Mouse (Mus musculus) CH12.LX (cell line): ENCODE data around the gene Gm10203. TPM values are rescaled to one million over a fixed set of nuclear protein-coding genes. Genes with fewer than 3 reads are reported as not detected.
"Not testable (repeated sequence)": the region's sequence is repeated elsewhere in the genome, so short reads cannot be mapped to it uniquely, and the experiment has no call there.

Source experiments
- DNase-seq: peaks from one replicate; pipeline ENCODE4 v3.0.0-alpha.2; 2013; ENCODE audit errors: extremely low read depth
- H3K27ac ChIP-seq: 2 replicates; pipeline ENCODE4 v1.5.1; 2012; ENCODE audit warnings: low read depth, mild to moderate bottlenecking, control low read depth, moderate library complexity; ENCODE audit not compliant: insufficient read depth
- H3K27me3 ChIP-seq: replicated peaks from 2 replicates; pipeline ENCODE3; 2012; ENCODE audit warnings: inconsistent platforms
- H3K36me3 ChIP-seq, 2 experiments: replicated peaks in 1 of 2; 2 replicates each; pipeline versions ENCODE3 to v1.6.1; 2012; ENCODE audit warnings: inconsistent platforms in 1 of 2, low read length in 1 of 2, mild to moderate bottlenecking in 1 of 2, mixed read lengths in 1 of 2, moderate library complexity in 1 of 2; ENCODE audit not compliant: control insufficient read depth in 1 of 2, insufficient read depth in 1 of 2
- H3K4me1 ChIP-seq, 2 experiments: 2 replicates each; pipeline ENCODE4 v1.6.1; 2012; ENCODE audit warnings: inconsistent platforms in 1 of 2, moderate library complexity in 1 of 2; ENCODE audit not compliant: insufficient read depth in 2 of 2, control insufficient read depth in 1 of 2
- H3K4me2 ChIP-seq: 2 replicates; pipeline ENCODE4 v1.6.1; 2012; ENCODE audit warnings: low read depth, mild to moderate bottlenecking, control low read depth; ENCODE audit not compliant: poor library complexity, insufficient read depth, severe bottlenecking
- H3K4me3 ChIP-seq, 3 experiments: fragments of 150-350 bp in 1 of 3; sonication (generic) in 1 of 3; replicated peaks in 1 of 3; 2 replicates each; pipeline versions ENCODE3 to v1.5.1; 2011 to 2012; ENCODE audit warnings: low read depth in 2 of 3, low read length in 2 of 3, mild to moderate bottlenecking in 2 of 3, moderate library complexity in 2 of 3, control low read depth in 1 of 3, improper control_type of control experiment in 1 of 3, inconsistent platforms in 1 of 3, mixed read lengths in 1 of 3; ENCODE audit not compliant: poor library complexity in 1 of 3
- H3K79me2 ChIP-seq: replicated peaks from 2 replicates; pipeline ENCODE4 v1.6.1; 2012; ENCODE audit warnings: mild to moderate bottlenecking, moderate library complexity; ENCODE audit not compliant: control insufficient read depth, poor library complexity, insufficient read depth, severe bottlenecking; ENCODE audit errors: extremely low read depth
- H3K9ac ChIP-seq: 2 replicates; pipeline ENCODE4 v1.6.1; 2012; ENCODE audit warnings: low read depth, mild to moderate bottlenecking, control low read depth, moderate library complexity; ENCODE audit not compliant: insufficient read depth
- H3K9me3 ChIP-seq: replicated peaks from 2 replicates; pipeline ENCODE3; 2012; ENCODE audit warnings: low read length, inconsistent platforms, mixed read lengths
- BHLHE40 ChIP-seq: IDR thresholded peaks from 2 replicates; pipeline ENCODE4 v1.6.1; 2011; ENCODE audit warnings: mild to moderate bottlenecking, low read depth, low read length, improper control_type of control experiment
- CHD1 ChIP-seq: IDR thresholded peaks from 2 replicates; pipeline ENCODE4 v1.6.1; 2012; ENCODE audit warnings: low read depth, low read length, improper control_type of control experiment, inconsistent platforms
- CHD2 ChIP-seq: IDR thresholded peaks from 2 replicates; pipeline ENCODE4 v1.6.1; 2011; ENCODE audit warnings: low read length, improper control_type of control experiment
- CTCF ChIP-seq, 2 experiments: IDR thresholded peaks in 1 of 2; conservative IDR thresholded peaks in 1 of 2; 2 replicates each; pipeline ENCODE4 v1.5.1; 2011 to 2012; ENCODE audit warnings: low read depth in 2 of 2, low read length in 2 of 2, improper control_type of control experiment in 1 of 2, inconsistent platforms in 1 of 2, mild to moderate bottlenecking in 1 of 2, moderate library complexity in 1 of 2
- E2F4 ChIP-seq: IDR thresholded peaks from 2 replicates; pipeline ENCODE4 v1.6.1; 2011; ENCODE audit warnings: low read depth, low read length, improper control_type of control experiment; ENCODE audit not compliant: insufficient replicate concordance
- ELF1 ChIP-seq: IDR thresholded peaks from 2 replicates; pipeline ENCODE4 v1.6.1; 2014; ENCODE audit warnings: low read depth, mild to moderate bottlenecking, inconsistent platforms, low read length, improper control_type of control experiment
- ETS1 ChIP-seq: conservative IDR thresholded peaks from 2 replicates; pipeline ENCODE4 v1.6.1; 2012; ENCODE audit warnings: low read depth, mild to moderate bottlenecking, inconsistent platforms, low read length, improper control_type of control experiment, moderate library complexity
- HCFC1 ChIP-seq: IDR thresholded peaks from 2 replicates; pipeline ENCODE4 v1.6.1; 2012; ENCODE audit warnings: low read depth, mild to moderate bottlenecking, inconsistent platforms, low read length, improper control_type of control experiment
- IRF4 ChIP-seq: IDR thresholded peaks from 2 replicates; pipeline ENCODE4 v1.6.1; 2014; ENCODE audit warnings: low read depth, mild to moderate bottlenecking, inconsistent platforms, low read length, improper control_type of control experiment
- JUN ChIP-seq: IDR thresholded peaks from 2 replicates; pipeline ENCODE4 v1.6.1; 2011; ENCODE audit warnings: low read depth, mild to moderate bottlenecking, low read length, improper control_type of control experiment, moderate library complexity; ENCODE audit not compliant: insufficient read depth
- JUND ChIP-seq: conservative IDR thresholded peaks from 2 replicates; pipeline ENCODE4 v1.6.1; 2011; ENCODE audit warnings: low read depth, low read length, improper control_type of control experiment
- MAFK ChIP-seq: IDR thresholded peaks from 2 replicates; pipeline ENCODE4 v1.6.1; 2011; ENCODE audit warnings: low read length, improper control_type of control experiment; ENCODE audit not compliant: insufficient replicate concordance
- MAX ChIP-seq: IDR thresholded peaks from 2 replicates; pipeline ENCODE4 v1.6.1; 2011; ENCODE audit warnings: low read length, improper control_type of control experiment
- MAZ ChIP-seq: IDR thresholded peaks from 2 replicates; pipeline ENCODE4 v1.6.1; 2012; ENCODE audit warnings: low read depth, mild to moderate bottlenecking, inconsistent platforms, low read length, improper control_type of control experiment, moderate library complexity
- MXI1 ChIP-seq: IDR thresholded peaks from 2 replicates; pipeline ENCODE4 v1.6.1; 2011; ENCODE audit warnings: mild to moderate bottlenecking, low read depth, low read length, improper control_type of control experiment
- NELFE ChIP-seq: IDR thresholded peaks from 2 replicates; pipeline ENCODE4 v1.6.1; 2011; ENCODE audit warnings: low read depth, low read length, improper control_type of control experiment
- NRF1 ChIP-seq: IDR thresholded peaks from 2 replicates; pipeline ENCODE4 v1.6.1; 2014; ENCODE audit warnings: low read depth, mild to moderate bottlenecking, inconsistent platforms, low read length, improper control_type of control experiment, moderate library complexity
- PAX5 ChIP-seq: IDR thresholded peaks from 2 replicates; pipeline ENCODE4 v1.6.1; 2012; ENCODE audit warnings: low read length, inconsistent platforms, mixed read lengths
- POLR2A ChIP-seq: IDR thresholded peaks from 2 replicates; pipeline ENCODE4 v1.6.1; 2011; ENCODE audit warnings: low read depth, mild to moderate bottlenecking, improper control_type of control experiment, low read length
- RAD21 ChIP-seq: IDR thresholded peaks from 2 replicates; pipeline ENCODE4 v1.6.1; 2011; ENCODE audit warnings: low read depth, mild to moderate bottlenecking, low read length, improper control_type of control experiment, moderate library complexity
- SIN3A ChIP-seq: IDR thresholded peaks from 2 replicates; pipeline ENCODE4 v1.6.1; 2012; ENCODE audit warnings: low read length, improper control_type of control experiment, inconsistent platforms
- SMC3 ChIP-seq: IDR thresholded peaks from 2 replicates; pipeline ENCODE4 v1.6.1; 2011; ENCODE audit warnings: low read depth, low read length, improper control_type of control experiment
- TBP ChIP-seq: conservative IDR thresholded peaks from 2 replicates; pipeline ENCODE4 v1.6.1; 2011; ENCODE audit warnings: low read depth, low read length, improper control_type of control experiment
- TCF12 ChIP-seq: IDR thresholded peaks from 2 replicates; pipeline ENCODE4 v1.6.1; 2014; ENCODE audit warnings: low read depth, mild to moderate bottlenecking, inconsistent platforms, low read length, improper control_type of control experiment
- USF2 ChIP-seq: conservative IDR thresholded peaks from 2 replicates; pipeline ENCODE4 v1.6.1; 2011; ENCODE audit warnings: low read depth, low read length, improper control_type of control experiment
- ZC3H11A ChIP-seq: IDR thresholded peaks from 2 replicates; pipeline ENCODE4 v1.6.1; 2012; ENCODE audit warnings: low read depth, mild to moderate bottlenecking, inconsistent platforms, low read length, improper control_type of control experiment
- ZMIZ1 ChIP-seq: IDR thresholded peaks from 2 replicates; pipeline ENCODE4 v1.6.1; 2012; ENCODE audit warnings: low read depth, mild to moderate bottlenecking, inconsistent platforms, low read length, improper control_type of control experiment
- ZNF384 ChIP-seq: IDR thresholded peaks from 2 replicates; pipeline ENCODE4 v1.6.1; 2012; ENCODE audit warnings: low read depth, low read length, improper control_type of control experiment, inconsistent platforms
- dilution Hi-C: fragments of 300-500 bp; cut with MboI; formaldehyde crosslinking; loops from 2 replicates; pipeline ENCODE4 v1.14.3; 2020; ENCODE audit warnings: low sequenced_read_pairs; ENCODE audit not compliant: extremely low pct_unique_long_range_greater_than_20kb, extremely low pct_ligation_motif_present
- in situ Hi-C: fragments of 300-500 bp; cut with MboI; formaldehyde crosslinking; loops from 3 replicates; pipeline ENCODE4 v1.14.3; 2019; ENCODE audit warnings: low sequenced_read_pairs, low pct_ligation_motif_present, low pct_unique_long_range_greater_than_20kb, mixed read lengths
- polyA plus RNA-seq: library from polyadenylated mRNA; unstranded; fragments of >175 nt; gene quantifications from 2 replicates; pipeline ENCODE4 v1.2.1, GENCODE M21; 2012; ENCODE audit warnings: low read depth; ENCODE audit not compliant: insufficient read length
- total RNA-seq, 2 experiments: library from RNA; depleted of rRNA; stranded (reverse); fragments of 300-350 nt in 1 of 2; fragments of >200 nt in 1 of 2; gene quantifications; 2 replicates each; pipeline ENCODE4 v1.2.3; 2012 to 2014

The Gm10203 gene
- total and polyA plus RNA-seq, 3 experiments: not detected

GRCm38 (mm10) chr6:149167672-149168071 is 37.7 kb downstream of the Gm10203 start:
- Histone ChIP-seq H3K27me3 (no peaks in the 10 kb centered on the region), H3K36me3 (peaks cover 0 to 17% of the 10 kb centered on the region in 2 experiments), H3K4me1 (no peaks in the 10 kb centered on the region), H3K4me3 (no peak overlapping the region), H3K79me2 (no peaks in the 10 kb centered on the region), H3K4me2 (no peak overlapping the region), H3K9me3 (no peaks in the 10 kb centered on the region), H3K9ac (no peak overlapping the region), H3K27ac (no peak overlapping the region)
- dilution Hi-C loops (no loop called here), in situ Hi-C loops (no loop called here)
- TF ChIP-seq BHLHE40: no peak
- TF ChIP-seq SMC3: no peak
- no peak for TF ChIP-seq ZNF384
- TF ChIP-seq SIN3A: no peak
- TF ChIP-seq ZMIZ1: no peak
- no peak for TF ChIP-seq RAD21
- TF ChIP-seq POLR2A: no peak
- no peak for TF ChIP-seq TBP
- no peak for TF ChIP-seq PAX5
- no peak for TF ChIP-seq CHD1
- TF ChIP-seq MAFK: no peak
- no peak for TF ChIP-seq JUN
- TF ChIP-seq MXI1: no peak
- TF ChIP-seq USF2: no peak
- no peak for TF ChIP-seq IRF4
- TF ChIP-seq JUND: no peak
- no peak for TF ChIP-seq ZC3H11A
- no peak for DNase-seq

- H3K4me3 ChIP-seq: no peak overlapping the region
- no peaks in the 10 kb centered on the region for H3K27me3 ChIP-seq
- dilution Hi-C loops (no loop called here), in situ Hi-C loops (no loop called here)
- no peaks in the 10 kb centered on the region for H3K4me1 ChIP-seq
- no peak overlapping the region for H3K9ac ChIP-seq
- no peak overlapping the region for H3K27ac ChIP-seq
- no peak overlapping the region for H3K4me2 ChIP-seq
- TF ChIP-seq MAFK (no peak), NELFE (no peak), JUN (no peak), E2F4 (no peak), TCF12 (no peak), CHD2 (no peak), HCFC1 (no peak), ETS1 (no peak), ZNF384 (no peak), CTCF (conservative IDR thresholded peaks at IDR 0.05 in 1 of 2, IDR thresholded peaks at IDR 0.05 in 1 of 2; ENCODE audit: low read depth in 2 of 2, low read length in 2 of 2) (no peak), ELF1 (no peak), ZC3H11A (no peak), JUND (no peak), USF2 (no peak), MXI1 (no peak), SIN3A (no peak), NRF1 (no peak), MAZ (no peak), MAX (no peak)
- TF ChIP-seq, all 38 proteins: peak for 0
- no peak for DNase-seq
- no peaks in the 10 kb centered on the region for H3K79me2 ChIP-seq
- H3K9me3 ChIP-seq: no peaks in the 10 kb centered on the region
- peaks cover 0 to 17% of the 10 kb centered on the region in 2 experiments for H3K36me3 ChIP-seq
Observed at GRCm38 (mm10) chr6:149168436-149168835, 38.5 kb downstream of the Gm10203 start.

GRCm38 (mm10) chr6:149169965-149170364 is 40.0 kb downstream of the Gm10203 start:
- H3K4me2 ChIP-seq, in situ Hi-C loops, H3K79me2 ChIP-seq, H3K27me3 ChIP-seq, dilution Hi-C loops, H3K4me3 ChIP-seq, H3K4me1 ChIP-seq, H3K9me3 ChIP-seq, H3K27ac ChIP-seq, DNase-seq, H3K9ac ChIP-seq: not testable (repeated sequence)
- H3K36me3 ChIP-seq: peaks cover 0 to 20% of the 10 kb centered on the region in 2 experiments
